Mouse (Mus musculus) limb, embryonic 12.5 days (tissue): ENCODE measurements around the gene F7. TPM values are rescaled to one million over a fixed set of nuclear protein-coding genes. Genes with fewer than 3 reads are reported as not detected.
"Not testable (repeated sequence)": the region's sequence is repeated elsewhere in the genome, so short reads cannot be mapped to it uniquely, and the experiment has no call there.

Experiments
- ATAC-seq: fragments of 200-750 bp; cut with Nextera tagmentation; 2 replicates; pipeline ENCODE4 v1.8.0; 2017; ENCODE audit warnings: low read depth, moderate TSS enrichment; ENCODE audit not compliant: insufficient number of reproducible peaks, insufficient read depth, low FRiP score, low TSS enrichment
- H3K27ac ChIP-seq: fragments of 300-500 bp; sonication (generic); 2 replicates; pipeline ENCODE4 v1.5.1; 2016; ENCODE audit warnings: mild to moderate bottlenecking, moderate library complexity
- H3K27me3 ChIP-seq: fragments of 300-500 bp; sonication (generic); 2 replicates; pipeline ENCODE4 v1.6.1; 2016; ENCODE audit warnings: mild to moderate bottlenecking, moderate library complexity
- H3K36me3 ChIP-seq: fragments of 300-500 bp; sonication (generic); 2 replicates; pipeline ENCODE4 v1.6.1; 2016; ENCODE audit warnings: mild to moderate bottlenecking, moderate library complexity
- H3K4me1 ChIP-seq: fragments of 300-500 bp; sonication (generic); replicated peaks from 2 replicates; pipeline ENCODE4 v1.6.1; 2016
- H3K4me2 ChIP-seq: fragments of 300-500 bp; sonication (generic); 2 replicates; pipeline ENCODE4 v1.6.1; 2016; ENCODE audit warnings: mild to moderate bottlenecking, moderate library complexity
- H3K4me3 ChIP-seq: fragments of 300-500 bp; sonication (generic); replicated peaks from 2 replicates; pipeline ENCODE4 v1.5.1; 2016; ENCODE audit warnings: mild to moderate bottlenecking
- H3K9ac ChIP-seq: fragments of 300-500 bp; sonication (generic); replicated peaks from 2 replicates; pipeline ENCODE4 v1.6.1; 2016; ENCODE audit warnings: mild to moderate bottlenecking, moderate library complexity
- H3K9me3 ChIP-seq: fragments of 300-500 bp; sonication (generic); 2 replicates; pipeline ENCODE4 v1.6.1; 2016; ENCODE audit warnings: mild to moderate bottlenecking, moderate library complexity
- WGBS: fragments of 180-500 bp; shearing (Covaris S2); methylation state at CpG from one replicate; pipeline ENCODE4 v1.1.7; 2016; 5-methylcytosine and 5-hydroxymethylcytosine counted together
- polyA plus RNA-seq: library from polyadenylated mRNA; unstranded; fragments of >200 nt; fragmentation: Nextera tagmentation; extraction: Ambion mirVana; gene quantifications from 2 replicates; pipeline ENCODE4 v1.2.1, GENCODE M21; 2016

Gene F7
- polyA plus RNA-seq, 1 experiment from 2014 or later: not detected

GRCm38 (mm10) chr8:13073255-13073654 lies 47.4 kb downstream of the F7 start:
- Histone ChIP-seq H3K4me3 (no peak overlapping the region), H3K4me1 (no peaks in the 10 kb centered on the region), H3K27me3 (no peaks in the 10 kb centered on the region), H3K9me3 (no peaks in the 10 kb centered on the region), H3K9ac (no peak overlapping the region), H3K27ac (no peak overlapping the region), H3K36me3 (peaks cover 57% of the 10 kb centered on the region), H3K4me2 (no peak overlapping the region)
- no peak for ATAC-seq
- 89% methylated on average over 11 of the region's 11 CpGs for WGBS

DNA sequence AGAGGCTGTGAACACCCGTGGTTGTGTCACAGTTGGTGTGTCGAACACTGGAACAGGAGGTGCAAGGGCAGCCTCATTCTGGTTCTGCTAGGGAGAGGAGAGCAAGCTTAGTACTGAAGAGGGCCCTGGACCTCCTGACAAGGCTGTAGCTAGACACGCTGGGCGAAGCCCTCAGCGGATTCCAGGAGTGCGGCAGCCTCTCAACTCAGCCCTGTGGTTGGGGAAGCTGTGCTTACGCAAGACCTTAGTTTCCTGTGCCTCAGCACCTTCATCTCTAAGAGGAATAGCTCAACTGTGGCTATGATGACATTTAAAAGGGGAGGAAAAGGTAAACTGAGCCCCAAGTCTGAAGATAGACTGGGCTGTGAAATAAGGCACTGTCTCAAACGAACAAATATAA lies 49.2 kb downstream of the F7 start:
- 95% methylated on average over 8 of the region's 8 CpGs for WGBS
- no peak overlapping the region for H3K4me3 ChIP-seq
- H3K36me3 ChIP-seq: peaks cover 75% of the 10 kb centered on the region
- H3K9me3 ChIP-seq: no peaks in the 10 kb centered on the region
- ATAC-seq: no peak
- no peak overlapping the region for H3K27ac ChIP-seq
- H3K27me3 ChIP-seq: no peaks in the 10 kb centered on the region
- no peak overlapping the region for H3K9ac ChIP-seq
- H3K4me2 ChIP-seq: no peak overlapping the region
- H3K4me1 ChIP-seq: no peaks in the 10 kb centered on the region

GRCm38 (mm10) chr8:13075579-13075978 lies 49.7 kb downstream of the F7 start:
- WGBS: 95% methylated on average over 1 of the region's 1 CpGs
- ATAC-seq: not testable (repeated sequence)
- peaks cover 81% of the 10 kb centered on the region for H3K36me3 ChIP-seq

DNA sequence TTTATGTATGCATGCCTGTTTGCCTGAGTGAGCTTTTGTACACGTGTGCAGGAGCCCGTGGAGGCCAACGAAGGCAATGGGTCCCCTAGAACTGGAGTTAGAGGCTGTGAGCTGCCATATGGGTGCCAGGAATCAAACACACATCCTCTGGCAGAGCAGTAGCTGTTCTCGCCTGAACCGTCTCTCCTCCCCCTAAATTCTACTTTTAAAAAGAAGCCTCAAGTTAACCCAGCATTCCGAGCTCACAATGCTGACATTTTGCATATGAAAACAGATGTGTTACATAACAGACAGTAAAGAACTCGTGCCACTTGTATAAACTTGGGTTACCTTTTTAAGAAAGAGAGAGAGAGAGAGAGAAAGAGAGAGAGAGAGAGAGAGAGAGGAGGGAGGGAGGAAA lies 51.7 kb downstream of the F7 start:
- Histone ChIP-seq H3K4me2 (no peak overlapping the region), H3K9me3 (no peaks in the 10 kb centered on the region), H3K27ac (no peak overlapping the region), H3K36me3 (peaks cover 99% of the 10 kb centered on the region), H3K4me1 (no peaks in the 10 kb centered on the region), H3K27me3 (no peaks in the 10 kb centered on the region), H3K4me3 (no peak overlapping the region), H3K9ac (no peak overlapping the region)
- 87% methylated on average over 7 of the region's 7 CpGs for WGBS
- ATAC-seq: no peak

More at GRCm38 (mm10) chr8:13075579-13075978, 49.7 kb downstream of the F7 start:
- H3K9me3 ChIP-seq, H3K4me3 ChIP-seq, H3K4me1 ChIP-seq, H3K27me3 ChIP-seq, H3K9ac ChIP-seq, H3K4me2 ChIP-seq, H3K27ac ChIP-seq: not testable (repeated sequence)

Other genes starting within 250 kb of the F7 start
- 13.3 and 14.0 TPM in 2 replicates for gene Mcf2l, start 152.2 kb upstream of the F7 start, polyA plus RNA-seq
- 0.40 and 0.49 TPM in 2 replicates for gene F10, start 11.3 kb downstream of the F7 start, polyA plus RNA-seq
- 0.10 and 0.18 TPM in 2 replicates for gene Proz, start 34.9 kb downstream of the F7 start, polyA plus RNA-seq
- gene Pcid2, start 79.4 kb downstream of the F7 start, polyA plus RNA-seq: 54.1 and 55.9 TPM in 2 replicates
- gene Cul4a, start 79.6 kb downstream of the F7 start, polyA plus RNA-seq: 105 and 114 TPM in 2 replicates
- gene Lamp1, start 133.1 kb downstream of the F7 start, polyA plus RNA-seq: 202 and 207 TPM in 2 replicates
- 14.2 and 14.6 TPM in 2 replicates for gene Grtp1, start 174.6 kb downstream of the F7 start, polyA plus RNA-seq
- 0.10 and 0.31 TPM in 2 replicates for gene Adprhl1, start 228.1 kb downstream of the F7 start, polyA plus RNA-seq